Mouse (Mus musculus) liver, postnatal 0 days (tissue): ENCODE measurements around the gene Camk1. TPM values are rescaled to one million over a fixed set of nuclear protein-coding genes. Genes with fewer than 3 reads are reported as not detected.

ENCODE experiments used
- ATAC-seq: fragments of 200-750 bp; cut with Nextera tagmentation; 2 replicates; pipeline ENCODE4 v1.8.0; 2017; ENCODE audit warnings: mild to moderate bottlenecking, moderate library complexity
- DNase-seq: peaks from one replicate; pipeline ENCODE4 v3.0.0-alpha.2; 2016
- H3K27ac ChIP-seq: fragments of 300-500 bp; sonication (generic); 2 replicates; pipeline ENCODE4 v1.5.1; 2014; ENCODE audit warnings: antibody characterized with exemption, moderate library complexity, mild to moderate bottlenecking, low read depth
- H3K27me3 ChIP-seq: fragments of 300-500 bp; sonication (generic); 2 replicates; pipeline ENCODE4 v1.6.1; 2014; ENCODE audit warnings: low read length, control low read depth, mixed read lengths; ENCODE audit not compliant: insufficient read depth
- H3K36me3 ChIP-seq: fragments of 300-500 bp; sonication (generic); replicated peaks from 2 replicates; pipeline ENCODE4 v1.6.1; 2014; ENCODE audit warnings: mild to moderate bottlenecking, control low read depth, low read length, moderate library complexity, mixed read lengths; ENCODE audit not compliant: insufficient read depth
- H3K4me1 ChIP-seq: fragments of 300-500 bp; sonication (generic); 2 replicates; pipeline ENCODE4 v1.6.1; 2014; ENCODE audit warnings: antibody characterized with exemption, mild to moderate bottlenecking, control low read depth; ENCODE audit not compliant: insufficient read depth
- H3K4me2 ChIP-seq: fragments of 300-500 bp; sonication (generic); 2 replicates; pipeline ENCODE4 v1.6.1; 2014; ENCODE audit warnings: low read depth, mild to moderate bottlenecking, low read length, moderate library complexity, mixed read lengths
- H3K4me3 ChIP-seq: fragments of 300-500 bp; sonication (generic); 2 replicates; pipeline ENCODE4 v1.5.1; 2014; ENCODE audit warnings: low read depth, low read length
- H3K9ac ChIP-seq: fragments of 300-500 bp; sonication (generic); replicated peaks from 2 replicates; pipeline ENCODE4 v1.6.1; 2014; ENCODE audit warnings: mild to moderate bottlenecking, moderate library complexity
- H3K9me3 ChIP-seq: fragments of 300-500 bp; sonication (generic); 2 replicates; pipeline ENCODE4 v1.6.1; 2016; ENCODE audit warnings: mild to moderate bottlenecking, control low read depth, low read length, mixed read lengths
- CTCF ChIP-seq: sonication (generic); IDR thresholded peaks from 2 replicates; pipeline ENCODE4 v1.5.1; 2016; ENCODE audit warnings: antibody characterized with exemption, low read depth
- EP300 ChIP-seq: IDR thresholded peaks from 2 replicates; pipeline ENCODE4 v1.6.1; 2016; ENCODE audit warnings: antibody characterized with exemption, low read depth, mild to moderate bottlenecking
- WGBS: fragments of 180-500 bp; shearing (Covaris S2); extraction: QIAGEN DNeasy Blood & Tissue Kit; methylation state at CpG from one replicate; pipeline ENCODE4 v1.1.7; 2014; ENCODE audit not compliant: insufficient replicate concordance; 5-methylcytosine and 5-hydroxymethylcytosine counted together
- polyA plus RNA-seq: library from polyadenylated mRNA; unstranded; fragments of >200 nt; fragmentation: Nextera tagmentation; extraction: Ambion mirVana; gene quantifications from 2 replicates; pipeline ENCODE4 v1.2.1, GENCODE M21; 2015

Gene Camk1
- polyA plus RNA-seq: 17.9 and 18.1 TPM in 2 replicates

DNA sequence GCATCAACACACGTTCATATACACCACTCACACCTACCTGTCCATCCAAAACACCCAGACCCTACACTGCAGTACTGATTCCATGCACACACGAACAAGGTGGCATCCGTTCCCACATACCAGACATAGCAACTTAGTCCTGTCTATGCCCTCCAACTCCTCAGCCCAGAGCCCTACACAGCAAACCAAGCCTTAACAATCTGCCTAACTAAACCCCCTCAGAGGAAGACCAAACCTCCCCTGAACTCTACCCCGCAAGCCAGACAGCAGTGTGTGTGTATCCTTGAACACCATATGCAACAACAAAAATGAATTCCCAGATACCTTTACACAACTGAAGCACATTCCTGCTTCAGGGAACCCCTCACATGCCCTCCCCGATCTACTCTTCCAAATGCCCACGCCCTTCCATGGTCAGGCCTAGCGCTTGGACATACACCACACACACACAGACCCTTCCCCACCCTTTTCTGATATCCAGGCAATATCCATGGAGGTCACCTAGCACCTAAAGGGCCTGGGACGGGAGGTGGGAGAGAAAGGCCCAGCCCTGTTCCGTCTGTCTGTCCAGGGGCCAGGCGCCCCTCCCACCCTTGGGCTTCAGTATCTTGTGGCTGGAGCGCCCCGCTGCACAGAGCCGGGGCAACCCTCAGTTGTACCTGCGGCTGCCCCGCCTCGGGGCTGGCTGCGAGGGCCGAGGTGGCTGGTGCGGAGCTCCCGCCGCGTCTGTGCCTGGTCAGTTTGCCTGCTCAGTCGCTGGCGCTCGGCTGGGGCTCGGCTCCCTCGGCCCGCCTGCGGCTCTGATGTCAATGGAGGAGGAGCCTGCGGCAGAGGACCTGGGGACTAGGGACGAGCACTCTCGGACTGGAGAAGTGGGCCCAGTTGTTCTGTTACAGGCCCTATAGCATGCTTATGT, at the start of gene Camk1:
Gene Camk1, minus strand, starts transcription at position 808 of the 916 bp plus-strand sequence.
- H3K27ac ChIP-seq: peak within 1 kb of the TSS; percentile 42; the same call in 1 of the 2 replicates
- H3K9me3 ChIP-seq: no peaks in the 10 kb centered on the region
- TF ChIP-seq EP300: no peak
- TF ChIP-seq CTCF: no peak
- 14% methylated on average over 32 of the region's 32 CpGs for WGBS
- DNase-seq (peak; percentile 75), ATAC-seq (peak; percentile 80)
- no peaks in the 10 kb centered on the region for H3K27me3 ChIP-seq
- H3K4me2 ChIP-seq: peak within 1 kb of the TSS; percentile 83
- peak within 1 kb of the TSS; percentile 61 for H3K4me3 ChIP-seq
- H3K4me1 ChIP-seq: peaks cover 20% of the 10 kb centered on the region
- 0 out of 2 replicates have a peak, but pooled peaks cover 5% of the 10 kb centered on the region for H3K36me3 ChIP-seq
- peak within 1 kb of the TSS; percentile 78 for H3K9ac ChIP-seq

DNA sequence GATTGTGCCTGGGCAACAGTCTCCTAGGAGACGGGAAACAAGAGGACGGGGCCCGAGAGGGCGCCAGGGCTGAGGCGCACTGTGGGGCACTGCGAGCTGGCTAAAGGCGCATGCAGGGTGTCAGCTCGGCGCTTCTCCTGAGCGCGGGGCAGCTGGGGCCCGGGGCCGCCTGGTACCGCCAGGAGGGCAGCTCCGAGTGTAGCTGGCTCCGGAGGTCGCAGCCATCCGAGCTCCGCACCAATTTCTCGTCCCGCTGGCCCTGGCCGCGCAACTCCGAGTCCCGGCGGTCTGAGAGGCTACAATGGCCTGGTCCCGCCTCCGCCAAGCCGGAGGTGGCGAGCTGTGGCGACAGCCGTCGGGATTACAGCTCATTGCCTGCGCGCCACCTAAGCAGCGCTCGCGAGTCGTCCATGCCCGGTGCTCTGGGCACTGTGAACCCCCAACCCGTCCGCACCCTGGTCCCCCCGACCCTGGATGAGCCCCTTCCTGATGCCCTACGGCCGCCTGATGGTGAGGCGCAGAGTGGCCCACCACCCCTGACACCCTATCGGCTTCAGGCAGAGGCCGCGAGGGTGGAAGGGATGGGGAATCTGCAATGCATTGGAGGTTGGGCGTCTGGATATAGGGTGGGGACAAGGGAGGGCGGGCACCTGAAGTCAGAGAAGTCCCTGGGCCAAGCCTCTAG, 48.7 kb upstream of the Camk1 start:
- H3K27ac ChIP-seq: no peak overlapping the region
- H3K36me3 ChIP-seq: peaks cover 34% of the 10 kb centered on the region
- TF ChIP-seq CTCF (no peak), EP300 (no peak)
- no peaks in the 10 kb centered on the region for H3K9me3 ChIP-seq
- H3K9ac ChIP-seq: peak overlapping the region; percentile 47
- DNase-seq (peak; percentile 43), ATAC-seq (peak; percentile 70)
- WGBS: 9% methylated on average over 50 of the region's 51 CpGs
- H3K4me3 ChIP-seq: peak overlapping the region; percentile 26
- peak overlapping the region; percentile 65 for H3K4me2 ChIP-seq
- H3K4me1 ChIP-seq: peaks cover 3% of the 10 kb centered on the region; the same call in 1 of the 2 replicates
- 0 out of 2 replicates have a peak, but pooled peaks cover 3% of the 10 kb centered on the region for H3K27me3 ChIP-seq

DNA sequence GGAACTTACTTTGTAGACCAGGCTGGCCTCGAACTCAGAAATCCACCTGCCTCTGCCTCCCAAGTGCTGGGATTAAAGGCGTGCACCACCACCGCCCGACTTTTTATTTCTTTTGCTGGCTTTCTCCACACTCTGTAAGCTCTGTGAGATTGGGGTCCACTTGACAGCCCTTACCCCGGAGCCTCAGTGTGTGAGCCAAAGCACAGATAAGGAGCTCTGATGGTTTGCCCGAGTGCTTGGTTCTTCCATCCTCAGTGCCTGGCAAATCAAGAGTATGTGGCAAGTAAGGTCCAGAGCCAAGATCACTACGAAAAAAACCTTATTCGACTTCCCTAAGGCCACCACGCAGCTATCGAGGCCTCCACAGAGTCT, 48.2 kb upstream of the Camk1 start:
- 0 out of 2 replicates have a peak, but pooled peaks have one; percentile 2 for ATAC-seq
- peaks cover 39% of the 10 kb centered on the region for H3K36me3 ChIP-seq
- 0 out of 2 replicates have a peak, but pooled peaks cover 3% of the 10 kb centered on the region for H3K27me3 ChIP-seq
- WGBS: 24% methylated on average over 10 of the region's 10 CpGs
- peak overlapping the region; percentile 26 for H3K4me3 ChIP-seq
- no peak for TF ChIP-seq CTCF
- TF ChIP-seq EP300: no peak
- no peak for DNase-seq
- no peak overlapping the region for H3K27ac ChIP-seq
- peak overlapping the region; percentile 65 for H3K4me2 ChIP-seq
- H3K9me3 ChIP-seq: no peaks in the 10 kb centered on the region
- H3K9ac ChIP-seq: no peak overlapping the region
- H3K4me1 ChIP-seq: peaks cover 3% of the 10 kb centered on the region; the same call in 1 of the 2 replicates

DNA sequence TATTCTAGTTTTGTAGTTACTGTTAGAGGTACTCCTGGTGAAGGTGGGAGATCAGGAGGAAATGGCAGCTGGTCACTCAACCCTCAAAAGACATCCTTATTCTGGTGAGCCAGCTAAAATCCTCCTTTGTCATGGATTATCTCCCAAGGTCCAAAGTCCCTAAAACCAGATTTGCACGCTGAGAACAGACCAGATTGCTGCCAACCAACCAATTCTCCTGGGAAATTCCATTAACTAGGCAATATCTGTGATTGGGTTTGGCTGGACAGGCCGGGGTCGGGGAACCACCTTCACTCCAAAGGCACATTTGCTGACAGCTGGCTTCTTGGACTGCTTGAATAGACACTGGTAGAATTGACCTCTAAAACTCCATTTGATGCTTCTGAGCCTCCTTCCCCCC, 46.9 kb upstream of the Camk1 start:
- ATAC-seq: no peak
- peaks cover 3% of the 10 kb centered on the region; the same call in 1 of the 2 replicates for H3K4me1 ChIP-seq
- H3K36me3 ChIP-seq: peaks cover 49% of the 10 kb centered on the region
- no peak overlapping the region for H3K27ac ChIP-seq
- TF ChIP-seq EP300: no peak
- TF ChIP-seq CTCF: no peak
- no peak overlapping the region for H3K4me2 ChIP-seq
- H3K9me3 ChIP-seq: no peaks in the 10 kb centered on the region
- DNase-seq: no peak
- 84% methylated on average over 3 of the region's 3 CpGs for WGBS
- no peak overlapping the region for H3K4me3 ChIP-seq
- no peak overlapping the region for H3K9ac ChIP-seq
- 0 out of 2 replicates have a peak, but pooled peaks cover 3% of the 10 kb centered on the region for H3K27me3 ChIP-seq

DNA sequence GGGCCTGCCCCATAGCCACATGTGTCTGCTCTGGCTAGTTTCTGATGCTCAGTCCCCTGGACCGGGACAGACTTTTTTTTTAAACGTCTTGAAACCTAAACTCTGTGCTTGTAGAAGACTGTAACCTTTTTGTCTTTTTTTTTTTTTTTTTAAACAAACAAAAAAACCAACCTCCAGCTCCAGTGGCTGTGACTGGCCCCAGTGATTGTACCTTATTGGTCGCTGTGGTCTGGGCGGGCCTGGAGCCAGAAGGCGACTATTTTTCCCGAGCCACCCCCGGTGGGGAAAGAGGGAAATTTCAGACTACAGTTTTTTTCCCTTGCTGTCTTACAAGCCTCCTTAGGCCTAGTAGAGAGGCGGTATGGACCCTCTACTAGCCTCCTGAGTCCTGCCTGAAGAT, 45.2 kb upstream of the Camk1 start, which contains the start of gene Ttll3:
Gene Ttll3, plus strand, starts transcription at position 301 of the 400 bp plus-strand sequence.
- no peaks in the 10 kb centered on the region for H3K9me3 ChIP-seq
- H3K4me2 ChIP-seq: no peak within 1 kb of the TSS
- DNase-seq (no peak), ATAC-seq (no peak)
- H3K4me1 ChIP-seq: peaks cover 3% of the 10 kb centered on the region; the same call in 1 of the 2 replicates
- no peak for TF ChIP-seq EP300
- no peak for TF ChIP-seq CTCF
- no peak within 1 kb of the TSS for H3K27ac ChIP-seq
- H3K27me3 ChIP-seq: 0 out of 2 replicates have a peak, but pooled peaks cover 3% of the 10 kb centered on the region
- 77% methylated on average over 8 of the region's 8 CpGs for WGBS
- no peak within 1 kb of the TSS for H3K4me3 ChIP-seq
- H3K36me3 ChIP-seq: peaks cover 57% of the 10 kb centered on the region
- no peak within 1 kb of the TSS for H3K9ac ChIP-seq

DNA sequence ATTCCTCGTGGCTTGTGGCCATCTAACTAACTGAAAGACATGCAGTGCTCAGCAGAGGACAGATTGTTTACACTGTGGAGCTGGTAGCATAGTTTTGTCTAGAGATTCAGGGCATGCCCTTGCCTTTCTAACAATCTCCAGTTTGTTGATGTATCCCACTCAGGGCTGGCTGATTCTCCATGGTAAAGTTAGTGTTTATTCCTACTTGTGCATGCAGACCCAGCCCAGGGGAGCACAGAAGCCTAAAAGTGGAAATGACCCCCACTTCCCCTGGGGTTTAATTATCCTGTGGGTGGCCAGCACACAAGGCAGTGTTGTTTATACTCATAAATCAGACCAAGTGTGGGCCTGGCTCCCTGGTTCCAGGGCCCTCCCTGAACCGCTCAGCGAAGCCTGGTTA, 42.2 kb upstream of the Camk1 start:
- H3K36me3 ChIP-seq: peaks cover 86% of the 10 kb centered on the region

More for the DNA sequence above, 42.2 kb upstream of the Camk1 start:
- Histone ChIP-seq H3K4me3 (no peak overlapping the region), H3K9me3 (no peaks in the 10 kb centered on the region), H3K27me3 (no peaks in the 10 kb centered on the region), H3K27ac (no peak overlapping the region), H3K4me1 (no peaks in the 10 kb centered on the region), H3K4me2 (no peak overlapping the region), H3K9ac (no peak overlapping the region)
- 78% methylated on average over 3 of the region's 3 CpGs for WGBS
- TF ChIP-seq CTCF: no peak
- no peak for TF ChIP-seq EP300
- DNase-seq (no peak), ATAC-seq (no peak)
